Mouse (Mus musculus): ENCODE data around the gene Acox1. TPM values are rescaled to one million over a fixed set of nuclear protein-coding genes. Genes with fewer than 3 reads are reported as not detected.

The Acox1 gene
- total and polyA plus RNA-seq, 2 experiments from 2014 or later = 46.7 to 64.9 TPM

DNA sequence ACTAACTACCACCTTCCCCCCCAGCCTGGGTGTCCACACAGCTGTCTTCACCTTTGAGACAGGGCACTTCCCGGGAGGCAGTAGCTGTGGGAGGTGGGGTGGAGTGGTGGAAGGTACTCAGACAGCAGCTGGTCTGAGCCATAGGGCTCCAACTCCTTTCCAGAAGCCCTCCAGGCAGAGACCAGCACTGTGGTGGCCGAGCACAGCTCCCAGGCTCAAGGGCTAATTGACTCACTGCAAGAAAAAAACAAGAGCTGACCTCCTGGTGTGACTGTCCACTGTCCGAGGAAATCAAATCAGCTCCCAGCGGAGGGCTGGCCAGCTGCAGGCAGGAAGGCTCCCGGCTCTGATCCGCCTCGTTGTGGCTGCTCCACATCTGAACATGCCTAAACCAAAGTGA lies 41.0 kb upstream of the Acox1 start:
- DNase-seq (ENCODE audit: low spot score) = no peak
- 29% methylated on average over 7 of the region's 7 CpGs for WGBS
- no peak for ATAC-seq (ENCODE audit: insufficient read depth, low read depth)

DNA sequence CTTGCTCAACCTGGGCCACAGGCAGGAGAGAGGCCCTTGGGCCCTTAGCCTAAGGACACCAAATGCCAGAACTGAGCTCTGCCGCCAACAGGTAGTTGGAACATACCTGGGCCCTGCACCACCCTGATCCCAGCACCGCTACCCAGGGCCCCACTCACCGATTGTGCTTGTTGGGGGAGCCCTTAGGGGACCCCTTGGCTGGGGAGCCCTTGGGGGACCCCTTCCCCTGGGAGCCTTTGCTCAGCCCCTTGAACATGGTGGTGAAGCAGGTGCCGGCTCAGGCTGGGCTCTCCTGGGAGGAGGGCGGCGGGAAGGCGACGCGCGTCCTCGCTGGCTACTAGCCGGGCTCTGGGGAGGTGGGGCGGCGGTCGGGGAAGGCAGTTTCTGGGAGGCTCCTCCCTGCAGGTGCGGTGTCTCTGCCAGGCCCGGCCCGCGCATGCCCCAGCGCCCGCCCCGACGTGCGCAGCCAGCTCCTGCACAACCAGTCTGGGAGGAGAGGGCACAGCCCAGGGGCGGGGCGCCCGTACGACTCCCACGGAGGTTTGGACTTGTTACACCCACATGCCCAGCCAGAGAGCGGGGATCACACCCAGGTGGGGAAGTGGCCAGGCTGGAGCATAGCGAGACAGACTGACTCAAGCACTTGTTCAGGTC lies 39.0 kb upstream of the Acox1 start, which contains the start of gene Evpl:
Evpl (minus strand) TSS at position 336 of the 654 bp plus-strand sequence.
- H3K4me3 ChIP-seq (ENCODE audit: low read depth, low read length) = peak within 1 kb of the TSS; percentile 17
- H3K27me3 ChIP-seq (ENCODE audit: control insufficient read depth, insufficient read depth, low read length) = peaks cover 19% of the 10 kb centered on the region
- no peaks in the 10 kb centered on the region for H3K9me3 ChIP-seq (replicated peaks; ENCODE audit: control insufficient read depth, low read length)
- no peak within 1 kb of the TSS for H3K9ac ChIP-seq (replicated peaks; ENCODE audit: low read depth, low read length)
- TF ChIP-seq EP300 (IDR thresholded peaks at IDR 0.05; ENCODE audit: low read depth) (no peak), CTCF (IDR thresholded peaks at IDR 0.05; ENCODE audit: low read depth) (no peak)
- 15% methylated on average over 31 of the region's 31 CpGs for WGBS
- no peak for DNase-seq (ENCODE audit: low spot score)
- peak within 1 kb of the TSS; percentile 42 for H3K4me2 ChIP-seq (ENCODE audit: low read depth, low read length)
- no peaks in the 10 kb centered on the region for H3K36me3 ChIP-seq (replicated peaks; ENCODE audit: control insufficient read depth, insufficient read depth, low read length)
- no peak within 1 kb of the TSS for H3K27ac ChIP-seq (ENCODE audit: low read depth)
- peak; percentile 49 for ATAC-seq (ENCODE audit: insufficient read depth, low read depth)
- H3K4me1 ChIP-seq (ENCODE audit: control insufficient read depth, insufficient read depth) = no peaks in the 10 kb centered on the region

More for the DNA sequence above, 41.0 kb upstream of the Acox1 start:
- Histone ChIP-seq H3K4me2 (ENCODE audit: low read depth, low read length) (no peak overlapping the region), H3K27ac (ENCODE audit: low read depth) (no peak overlapping the region), H3K9ac (replicated peaks; ENCODE audit: low read depth, low read length) (no peak overlapping the region), H3K9me3 (replicated peaks; ENCODE audit: control insufficient read depth, low read length) (no peaks in the 10 kb centered on the region), H3K36me3 (replicated peaks; ENCODE audit: control insufficient read depth, insufficient read depth, low read length) (peaks cover 14% of the 10 kb centered on the region), H3K4me1 (ENCODE audit: control insufficient read depth, insufficient read depth) (no peaks in the 10 kb centered on the region), H3K4me3 (ENCODE audit: low read depth, low read length) (no peak overlapping the region), H3K27me3 (ENCODE audit: control insufficient read depth, insufficient read depth, low read length) (peaks cover 17% of the 10 kb centered on the region)
- TF ChIP-seq CTCF (IDR thresholded peaks at IDR 0.05; ENCODE audit: low read depth) (no peak), EP300 (IDR thresholded peaks at IDR 0.05; ENCODE audit: low read depth) (no peak)

DNA sequence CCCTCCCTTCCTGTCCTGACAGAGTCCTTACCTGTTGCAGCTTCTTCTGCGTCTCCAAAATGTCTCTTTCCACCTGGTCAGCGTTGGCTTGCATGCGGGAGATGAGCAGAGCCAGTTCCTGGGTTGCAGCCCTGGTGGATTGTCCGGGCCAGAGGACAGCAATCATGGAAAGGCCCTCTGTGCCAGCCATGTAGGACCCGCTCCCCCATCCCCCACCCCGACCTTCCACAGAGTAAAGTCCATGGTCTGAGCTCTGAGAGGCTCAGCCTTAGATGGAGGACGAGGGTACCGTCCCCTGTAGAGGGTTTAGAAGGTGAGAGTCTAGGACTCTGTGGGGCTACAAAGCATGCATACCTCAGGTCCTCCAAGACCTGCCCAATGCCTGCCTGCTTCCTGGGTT lies 36.1 kb upstream of the Acox1 start:
- WGBS = 80% methylated on average over 8 of the region's 8 CpGs
- Histone ChIP-seq H3K36me3 (replicated peaks; ENCODE audit: control insufficient read depth, insufficient read depth, low read length) (no peaks in the 10 kb centered on the region), H3K27ac (ENCODE audit: low read depth) (no peak overlapping the region), H3K4me1 (ENCODE audit: control insufficient read depth, insufficient read depth) (no peaks in the 10 kb centered on the region), H3K4me3 (ENCODE audit: low read depth, low read length) (no peak overlapping the region), H3K9me3 (replicated peaks; ENCODE audit: control insufficient read depth, low read length) (no peaks in the 10 kb centered on the region), H3K9ac (replicated peaks; ENCODE audit: low read depth, low read length) (no peak overlapping the region), H3K27me3 (ENCODE audit: control insufficient read depth, insufficient read depth, low read length) (peaks cover 24% of the 10 kb centered on the region), H3K4me2 (ENCODE audit: low read depth, low read length) (no peak overlapping the region)
- DNase-seq (ENCODE audit: low spot score) = no peak
- TF ChIP-seq CTCF (IDR thresholded peaks at IDR 0.05; ENCODE audit: low read depth) (no peak), EP300 (IDR thresholded peaks at IDR 0.05; ENCODE audit: low read depth) (no peak)
- ATAC-seq (ENCODE audit: insufficient read depth, low read depth) = no peak

DNA sequence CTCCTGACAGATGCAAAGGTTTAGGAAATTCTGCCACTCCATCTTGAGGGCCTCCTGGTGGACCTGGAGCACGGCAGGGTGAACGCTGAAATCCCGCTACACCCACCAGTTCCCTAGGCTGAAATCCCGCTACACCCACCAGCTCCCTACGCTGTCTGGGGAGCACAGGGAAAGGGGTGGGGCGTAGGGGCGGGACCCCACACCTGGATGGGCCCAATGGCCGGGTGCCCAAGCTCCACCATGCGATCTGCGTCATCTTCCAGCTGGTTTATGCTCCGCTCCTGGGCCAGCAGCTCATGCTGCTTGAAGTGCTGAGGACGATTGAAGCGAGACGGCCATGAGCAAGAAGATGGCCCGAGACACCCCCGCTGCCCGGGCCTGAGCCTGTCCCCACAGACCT lies 33.6 kb upstream of the Acox1 start:
- Histone ChIP-seq H3K4me2 (ENCODE audit: low read depth, low read length) (peak overlapping the region; percentile 12; the same call in 1 of the 2 replicates), H3K36me3 (replicated peaks; ENCODE audit: control insufficient read depth, insufficient read depth, low read length) (no peaks in the 10 kb centered on the region), H3K4me3 (ENCODE audit: low read depth, low read length) (no peak overlapping the region), H3K4me1 (ENCODE audit: control insufficient read depth, insufficient read depth) (no peaks in the 10 kb centered on the region), H3K27me3 (ENCODE audit: control insufficient read depth, insufficient read depth, low read length) (peaks cover 18% of the 10 kb centered on the region), H3K9me3 (replicated peaks; ENCODE audit: control insufficient read depth, low read length) (no peaks in the 10 kb centered on the region), H3K9ac (replicated peaks; ENCODE audit: low read depth, low read length) (no peak overlapping the region), H3K27ac (ENCODE audit: low read depth) (no peak overlapping the region)
- no peak for ATAC-seq (ENCODE audit: insufficient read depth, low read depth)
- DNase-seq (ENCODE audit: low spot score) = no peak
- 24% methylated on average over 16 of the region's 17 CpGs for WGBS
- TF ChIP-seq EP300 (IDR thresholded peaks at IDR 0.05; ENCODE audit: low read depth) = no peak
- TF ChIP-seq CTCF (IDR thresholded peaks at IDR 0.05; ENCODE audit: low read depth) = no peak

DNA sequence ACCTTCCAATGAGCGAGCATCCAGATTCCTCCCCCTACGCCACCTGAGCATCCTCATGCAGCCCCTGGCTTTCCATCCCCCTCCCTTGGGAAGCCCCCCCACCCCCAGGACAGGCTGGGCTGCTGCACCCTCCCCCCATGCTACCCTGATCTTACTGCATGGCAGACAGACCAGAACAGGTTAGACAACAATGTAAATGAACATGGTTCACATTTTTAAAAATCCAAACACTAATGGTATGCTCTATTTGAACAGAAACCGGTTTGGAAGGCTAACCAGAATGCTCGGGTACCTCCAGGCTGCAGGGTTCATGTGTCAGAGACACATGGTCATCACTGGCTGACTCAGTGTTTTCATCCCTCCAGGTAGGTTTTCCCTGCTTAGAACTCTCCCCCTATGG lies 29.9 kb upstream of the Acox1 start:
- H3K9ac ChIP-seq (replicated peaks; ENCODE audit: low read depth, low read length) = no peak overlapping the region
- no peak overlapping the region for H3K4me3 ChIP-seq (ENCODE audit: low read depth, low read length)
- no peaks in the 10 kb centered on the region for H3K4me1 ChIP-seq (ENCODE audit: control insufficient read depth, insufficient read depth)
- DNase-seq (ENCODE audit: low spot score) = no peak
- peaks cover 16% of the 10 kb centered on the region for H3K27me3 ChIP-seq (ENCODE audit: control insufficient read depth, insufficient read depth, low read length)
- ATAC-seq (ENCODE audit: insufficient read depth, low read depth) = no peak
- no peaks in the 10 kb centered on the region for H3K36me3 ChIP-seq (replicated peaks; ENCODE audit: control insufficient read depth, insufficient read depth, low read length)
- WGBS = 76% methylated on average over 4 of the region's 4 CpGs
- no peaks in the 10 kb centered on the region for H3K9me3 ChIP-seq (replicated peaks; ENCODE audit: control insufficient read depth, low read length)
- no peak overlapping the region for H3K27ac ChIP-seq (ENCODE audit: low read depth)
- TF ChIP-seq EP300 (IDR thresholded peaks at IDR 0.05; ENCODE audit: low read depth) = no peak
- no peak for TF ChIP-seq CTCF (IDR thresholded peaks at IDR 0.05; ENCODE audit: low read depth)
- no peak overlapping the region for H3K4me2 ChIP-seq (ENCODE audit: low read depth, low read length)

DNA sequence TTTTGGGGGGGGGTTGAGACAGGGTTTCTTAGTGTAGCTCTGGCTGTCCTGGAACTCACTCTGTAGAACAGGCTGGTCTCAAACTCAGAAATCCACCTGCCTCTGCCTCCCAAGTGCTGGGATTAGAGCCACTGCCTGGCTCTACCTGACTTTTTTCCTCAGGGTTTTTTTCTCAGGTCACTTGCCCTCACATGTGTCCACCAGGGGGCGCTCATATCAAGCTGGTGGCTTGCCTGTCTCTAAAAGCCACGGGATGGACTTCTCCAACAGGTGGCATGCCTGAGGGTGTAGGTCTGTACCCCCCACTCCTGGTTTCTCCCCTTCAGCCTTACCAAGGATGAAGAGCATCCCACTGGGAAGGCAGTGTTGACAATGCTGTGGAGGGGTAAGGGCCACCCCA lies 27.6 kb upstream of the Acox1 start:
- Histone ChIP-seq H3K27me3 (ENCODE audit: control insufficient read depth, insufficient read depth, low read length) (peaks cover 34% of the 10 kb centered on the region), H3K4me3 (ENCODE audit: low read depth, low read length) (no peak overlapping the region), H3K36me3 (replicated peaks; ENCODE audit: control insufficient read depth, insufficient read depth, low read length) (no peaks in the 10 kb centered on the region), H3K9me3 (replicated peaks; ENCODE audit: control insufficient read depth, low read length) (0 out of 2 replicates have a peak, but pooled peaks cover 4% of the 10 kb centered on the region), H3K27ac (ENCODE audit: low read depth) (no peak overlapping the region), H3K4me2 (ENCODE audit: low read depth, low read length) (no peak overlapping the region), H3K9ac (replicated peaks; ENCODE audit: low read depth, low read length) (no peak overlapping the region), H3K4me1 (ENCODE audit: control insufficient read depth, insufficient read depth) (peaks cover 5% of the 10 kb centered on the region; the same call in 1 of the 2 replicates)
- 0% methylated on average over 2 of the region's 2 CpGs for WGBS
- TF ChIP-seq CTCF (IDR thresholded peaks at IDR 0.05; ENCODE audit: low read depth) (peak; percentile 89), EP300 (IDR thresholded peaks at IDR 0.05; ENCODE audit: low read depth) (no peak)
- DNase-seq (ENCODE audit: low spot score) (peak; percentile 56), ATAC-seq (ENCODE audit: insufficient read depth, low read depth) (no peak)
